Mouse (Mus musculus): ENCODE data around the gene Proser1. TPM values are rescaled to one million over a fixed set of nuclear protein-coding genes. Genes with fewer than 3 reads are reported as not detected.

Gene Proser1
- polyA plus RNA-seq, 1 experiment: 14.8 TPM

DNA sequence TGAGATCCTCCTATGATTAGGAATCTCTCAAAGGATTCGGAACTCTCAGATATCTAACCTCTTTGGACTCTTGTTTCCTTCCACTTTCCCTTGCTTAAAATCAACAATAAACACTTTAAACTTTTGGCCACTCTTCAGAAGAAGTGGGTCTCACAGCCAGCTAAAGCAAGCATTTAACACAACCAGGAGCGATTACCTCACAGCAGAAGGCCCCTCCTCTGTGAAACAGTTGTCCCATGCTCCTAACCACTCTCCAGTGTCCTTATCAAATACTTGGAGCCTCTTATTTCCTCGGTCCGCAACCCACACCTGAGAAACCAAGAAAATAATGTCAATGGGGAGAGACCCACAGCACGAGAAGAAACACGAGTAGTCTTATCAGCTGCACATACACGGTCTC lies 10.1 kb upstream of the Proser1 start:
- Histone ChIP-seq H3K4me1 (ENCODE audit: control insufficient read depth, insufficient read depth, low read length) (no peaks in the 10 kb centered on the region), H3K27ac (ENCODE audit: insufficient read depth, low read depth, low read length) (no peak overlapping the region), H3K27me3 (replicated peaks; ENCODE audit: control insufficient read depth, insufficient read depth, low read length) (no peaks in the 10 kb centered on the region), H3K36me3 (ENCODE audit: control insufficient read depth, insufficient read depth, low read length) (peaks cover 2% of the 10 kb centered on the region), H3K4me3 (ENCODE audit: insufficient read depth, low read depth, low read length) (no peak overlapping the region)
- TF ChIP-seq POLR2A (IDR thresholded peaks at IDR 0.05; ENCODE audit: low read depth, low read length): no peak
- TF ChIP-seq CTCF (conservative IDR thresholded peaks at IDR 0.05; ENCODE audit: insufficient read depth, insufficient read length, low read depth, low read length): no peak
- DNase-seq: no peak
- 93% methylated on average over 7 of the region's 7 CpGs for WGBS

DNA sequence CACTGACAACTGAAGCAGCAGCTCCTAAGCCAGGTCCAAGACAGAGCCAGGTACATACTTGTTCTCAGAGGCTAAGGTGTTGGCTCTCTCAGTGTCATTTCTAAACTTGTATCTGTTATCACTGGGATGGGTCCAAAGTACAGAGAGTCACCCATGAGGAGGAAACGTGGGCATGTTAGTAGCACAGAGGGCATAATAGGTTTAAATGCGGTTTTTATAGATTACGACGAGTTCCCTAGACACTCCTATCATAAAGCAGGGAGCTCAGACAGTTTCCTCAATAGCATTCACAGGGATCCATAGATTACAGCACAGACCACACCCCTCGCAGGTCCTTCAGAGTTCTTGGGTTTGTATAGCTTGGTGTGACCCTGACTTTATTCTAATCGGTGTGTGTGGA lies 9.5 kb upstream of the Proser1 start:
- TF ChIP-seq POLR2A (IDR thresholded peaks at IDR 0.05; ENCODE audit: low read depth, low read length) (no peak), CTCF (conservative IDR thresholded peaks at IDR 0.05; ENCODE audit: insufficient read depth, insufficient read length, low read depth, low read length) (no peak)
- Histone ChIP-seq H3K4me1 (ENCODE audit: control insufficient read depth, insufficient read depth, low read length) (no peaks in the 10 kb centered on the region), H3K27ac (ENCODE audit: insufficient read depth, low read depth, low read length) (no peak overlapping the region), H3K4me3 (ENCODE audit: insufficient read depth, low read depth, low read length) (no peak overlapping the region), H3K36me3 (ENCODE audit: control insufficient read depth, insufficient read depth, low read length) (peaks cover 4% of the 10 kb centered on the region), H3K27me3 (replicated peaks; ENCODE audit: control insufficient read depth, insufficient read depth, low read length) (no peaks in the 10 kb centered on the region)
- DNase-seq: no peak
- WGBS: 82% methylated on average over 6 of the region's 6 CpGs

DNA sequence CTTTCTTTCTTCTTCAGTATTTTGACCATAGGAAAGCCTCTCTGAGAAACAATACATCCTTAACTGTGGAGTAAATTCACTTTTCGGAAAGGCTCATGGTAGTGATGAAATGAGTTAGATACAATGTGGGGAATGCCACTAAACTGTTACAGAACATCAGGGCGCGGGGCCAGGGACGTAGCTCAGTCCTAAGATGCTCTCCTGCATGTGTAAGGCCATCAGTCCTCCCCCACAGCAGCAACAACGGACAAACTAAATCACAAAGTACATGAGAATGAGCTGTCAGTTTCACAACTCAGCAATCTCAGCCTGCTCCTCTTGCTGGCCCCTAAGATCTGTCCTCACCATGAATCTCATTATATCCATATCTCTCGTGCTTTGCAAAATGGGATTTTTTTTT lies 8.9 kb upstream of the Proser1 start:
- Histone ChIP-seq H3K27me3 (replicated peaks; ENCODE audit: control insufficient read depth, insufficient read depth, low read length) (no peaks in the 10 kb centered on the region), H3K4me3 (ENCODE audit: insufficient read depth, low read depth, low read length) (no peak overlapping the region), H3K4me1 (ENCODE audit: control insufficient read depth, insufficient read depth, low read length) (no peaks in the 10 kb centered on the region), H3K27ac (ENCODE audit: insufficient read depth, low read depth, low read length) (no peak overlapping the region), H3K36me3 (ENCODE audit: control insufficient read depth, insufficient read depth, low read length) (peaks cover 4% of the 10 kb centered on the region)
- TF ChIP-seq POLR2A (IDR thresholded peaks at IDR 0.05; ENCODE audit: low read depth, low read length) (no peak), CTCF (conservative IDR thresholded peaks at IDR 0.05; ENCODE audit: insufficient read depth, insufficient read length, low read depth, low read length) (no peak)
- no peak for DNase-seq
- 80% methylated on average over 6 of the region's 6 CpGs for WGBS

DNA sequence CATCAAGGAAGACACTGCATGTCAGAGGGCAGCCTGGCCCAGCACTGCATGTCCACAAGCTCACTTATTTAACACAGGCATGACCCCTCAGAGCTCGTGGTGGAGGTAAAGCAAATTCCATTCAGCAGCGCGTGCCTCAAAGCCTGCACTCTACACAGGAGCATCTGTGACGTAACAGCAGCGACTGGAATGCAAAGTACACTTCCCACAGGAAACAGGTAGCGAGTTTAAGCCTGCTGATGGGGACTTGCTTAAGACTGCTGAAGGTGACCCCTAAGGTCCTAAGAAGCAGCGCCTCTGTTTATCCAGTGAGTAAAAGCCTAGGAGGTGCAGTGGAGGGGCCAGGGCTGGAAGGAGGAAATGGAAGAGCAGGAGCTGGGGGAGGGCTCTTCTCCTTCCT lies 8.5 kb upstream of the Proser1 start:
- Histone ChIP-seq H3K36me3 (ENCODE audit: control insufficient read depth, insufficient read depth, low read length) (peaks cover 4% of the 10 kb centered on the region), H3K4me1 (ENCODE audit: control insufficient read depth, insufficient read depth, low read length) (no peaks in the 10 kb centered on the region), H3K27me3 (replicated peaks; ENCODE audit: control insufficient read depth, insufficient read depth, low read length) (no peaks in the 10 kb centered on the region), H3K27ac (ENCODE audit: insufficient read depth, low read depth, low read length) (no peak overlapping the region), H3K4me3 (ENCODE audit: insufficient read depth, low read depth, low read length) (no peak overlapping the region)
- WGBS: 65% methylated on average over 7 of the region's 7 CpGs
- DNase-seq: no peak
- no peak for TF ChIP-seq POLR2A (IDR thresholded peaks at IDR 0.05; ENCODE audit: low read depth, low read length)
- TF ChIP-seq CTCF (conservative IDR thresholded peaks at IDR 0.05; ENCODE audit: insufficient read depth, insufficient read length, low read depth, low read length): no peak

DNA sequence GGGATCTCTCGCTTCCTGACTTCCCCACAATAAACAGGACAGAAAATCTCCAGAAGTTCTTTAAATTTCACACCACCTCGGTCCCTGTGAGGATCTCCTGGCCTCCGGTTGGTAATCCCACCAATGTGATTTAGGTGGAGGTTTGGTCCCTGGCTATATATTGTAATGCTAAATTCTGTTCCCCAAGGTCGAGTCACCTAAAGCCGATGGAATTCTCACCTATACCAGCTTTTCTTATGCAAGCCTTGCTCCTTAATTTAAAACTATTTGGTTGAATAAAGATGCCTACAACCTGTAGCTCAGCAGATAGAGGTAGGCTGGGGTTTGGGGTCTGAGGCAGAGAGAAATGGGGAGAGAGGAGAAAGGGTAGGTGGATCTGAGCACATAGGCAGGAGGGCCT lies 5.7 kb upstream of the Proser1 start:
- no peak overlapping the region for H3K4me3 ChIP-seq (ENCODE audit: insufficient read depth, low read depth, low read length)
- H3K27ac ChIP-seq (ENCODE audit: insufficient read depth, low read depth, low read length): no peak overlapping the region
- DNase-seq: no peak
- H3K27me3 ChIP-seq (replicated peaks; ENCODE audit: control insufficient read depth, insufficient read depth, low read length): no peaks in the 10 kb centered on the region
- H3K36me3 ChIP-seq (ENCODE audit: control insufficient read depth, insufficient read depth, low read length): peaks cover 4% of the 10 kb centered on the region
- peaks cover 2% of the 10 kb centered on the region; the same call in 1 of the 2 replicates for H3K4me1 ChIP-seq (ENCODE audit: control insufficient read depth, insufficient read depth, low read length)
- WGBS: 80% methylated on average over 5 of the region's 5 CpGs
- TF ChIP-seq CTCF (conservative IDR thresholded peaks at IDR 0.05; ENCODE audit: insufficient read depth, insufficient read length, low read depth, low read length) (no peak), POLR2A (IDR thresholded peaks at IDR 0.05; ENCODE audit: low read depth, low read length) (no peak)

DNA sequence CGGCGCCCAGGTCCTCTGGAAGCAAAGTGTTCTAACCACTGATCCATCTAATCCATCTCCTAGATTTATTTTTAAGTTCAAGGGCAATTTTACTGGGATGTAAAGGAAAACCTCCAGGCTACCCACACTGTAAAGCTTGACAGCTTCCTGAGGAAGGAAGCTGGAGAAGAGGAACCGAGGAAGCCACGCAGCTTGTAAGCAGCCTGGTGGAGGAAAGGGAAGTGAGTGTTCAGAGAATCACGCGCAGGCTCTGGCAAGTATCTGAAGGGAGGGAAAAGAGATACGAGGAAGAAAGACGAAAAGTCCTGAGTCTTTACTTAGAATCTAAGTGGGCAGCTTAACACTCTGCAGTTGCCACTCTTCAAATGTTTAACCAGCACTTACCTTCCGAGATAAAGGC lies 3.4 kb upstream of the Proser1 start:
- WGBS: 62% methylated on average over 9 of the region's 9 CpGs
- H3K4me1 ChIP-seq (ENCODE audit: control insufficient read depth, insufficient read depth, low read length): peaks cover 2% of the 10 kb centered on the region; the same call in 1 of the 2 replicates
- TF ChIP-seq CTCF (conservative IDR thresholded peaks at IDR 0.05; ENCODE audit: insufficient read depth, insufficient read length, low read depth, low read length) (no peak), POLR2A (IDR thresholded peaks at IDR 0.05; ENCODE audit: low read depth, low read length) (no peak)
- H3K36me3 ChIP-seq (ENCODE audit: control insufficient read depth, insufficient read depth, low read length): peaks cover 4% of the 10 kb centered on the region
- H3K27ac ChIP-seq (ENCODE audit: insufficient read depth, low read depth, low read length): peak overlapping the region; percentile 29; the same call in 1 of the 2 replicates
- DNase-seq: no peak
- no peak overlapping the region for H3K4me3 ChIP-seq (ENCODE audit: insufficient read depth, low read depth, low read length)
- no peaks in the 10 kb centered on the region for H3K27me3 ChIP-seq (replicated peaks; ENCODE audit: control insufficient read depth, insufficient read depth, low read length)

DNA sequence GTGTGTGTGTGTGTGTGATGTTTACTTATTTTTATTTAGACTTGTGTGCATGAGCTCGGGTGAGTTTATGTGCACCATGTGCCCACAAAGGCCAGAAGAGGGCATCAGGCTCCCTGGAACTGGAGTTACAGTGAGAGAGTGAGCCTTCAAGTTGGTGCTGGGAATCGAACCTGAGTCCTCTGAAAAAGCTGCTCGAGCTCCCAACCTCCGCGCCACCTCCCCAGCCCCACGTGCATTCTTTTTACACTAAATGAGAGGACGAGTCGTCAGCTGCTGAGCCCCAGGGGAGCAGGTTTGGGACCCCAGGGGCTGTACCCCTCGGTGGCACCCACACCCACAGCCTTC lies 793 bp upstream of the Proser1 start:
- Histone ChIP-seq H3K36me3 (ENCODE audit: control insufficient read depth, insufficient read depth, low read length) (peaks cover 3% of the 10 kb centered on the region), H3K4me3 (ENCODE audit: insufficient read depth, low read depth, low read length) (peak overlapping the region; percentile 98), H3K4me1 (ENCODE audit: control insufficient read depth, insufficient read depth, low read length) (peaks cover 11% of the 10 kb centered on the region; the same call in 1 of the 2 replicates), H3K27ac (ENCODE audit: insufficient read depth, low read depth, low read length) (peak overlapping the region; percentile 100), H3K27me3 (replicated peaks; ENCODE audit: control insufficient read depth, insufficient read depth, low read length) (no peaks in the 10 kb centered on the region)
- 1% methylated on average over 9 of the region's 9 CpGs for WGBS
- TF ChIP-seq POLR2A (IDR thresholded peaks at IDR 0.05; ENCODE audit: low read depth, low read length) (no peak), CTCF (conservative IDR thresholded peaks at IDR 0.05; ENCODE audit: insufficient read depth, insufficient read length, low read depth, low read length) (0 out of 2 replicates have a peak, but pooled peaks have one; percentile 13)
- DNase-seq: no peak

DNA sequence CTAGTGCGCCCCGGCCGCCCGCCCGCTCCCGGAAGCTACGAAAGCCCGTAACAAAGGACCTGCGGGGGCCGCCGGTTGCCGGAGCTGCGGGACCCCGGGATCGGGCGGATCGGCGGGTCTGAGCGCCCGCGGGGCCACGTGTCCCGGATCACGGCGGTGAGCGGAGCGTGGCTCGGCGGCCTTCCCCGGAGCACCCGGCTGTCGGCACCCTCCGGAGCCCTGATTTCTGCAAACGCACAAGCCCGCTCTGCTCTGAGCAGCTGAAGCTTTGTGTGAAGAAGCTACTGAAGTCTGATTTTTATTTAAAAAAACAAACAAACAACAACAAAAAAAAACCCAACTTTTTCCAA lies 274 bp downstream of the Proser1 start:
- Histone ChIP-seq H3K4me3 (ENCODE audit: insufficient read depth, low read depth, low read length) (peak overlapping the region; percentile 91), H3K4me1 (ENCODE audit: control insufficient read depth, insufficient read depth, low read length) (peaks cover 17% of the 10 kb centered on the region; the same call in 1 of the 2 replicates), H3K36me3 (ENCODE audit: control insufficient read depth, insufficient read depth, low read length) (no peaks in the 10 kb centered on the region), H3K27ac (ENCODE audit: insufficient read depth, low read depth, low read length) (peak overlapping the region; percentile 75), H3K27me3 (replicated peaks; ENCODE audit: control insufficient read depth, insufficient read depth, low read length) (no peaks in the 10 kb centered on the region)
- 1% methylated on average over 35 of the region's 35 CpGs for WGBS
- TF ChIP-seq CTCF (conservative IDR thresholded peaks at IDR 0.05; ENCODE audit: insufficient read depth, insufficient read length, low read depth, low read length): no peak
- no peak for TF ChIP-seq POLR2A (IDR thresholded peaks at IDR 0.05; ENCODE audit: low read depth, low read length)
- no peak for DNase-seq

Measured in kidney, adult 2 months (tissue).